Mouse (Mus musculus) frontal cortex, postnatal 10 days (tissue): Measurements from ENCODE around the gene Il31ra.
"Not testable (repeated sequence)": the region's sequence is repeated elsewhere in the genome, so short reads cannot be mapped to it uniquely, and the experiment has no call there.

Experiments
- DNase-seq, 2 experiments: peaks; one replicate each; pipeline ENCODE4 v3.0.0; 2022; ENCODE audit warnings: low spot score in 2 of 2, mixed read lengths in 1 of 2

The Il31ra gene

DNA sequence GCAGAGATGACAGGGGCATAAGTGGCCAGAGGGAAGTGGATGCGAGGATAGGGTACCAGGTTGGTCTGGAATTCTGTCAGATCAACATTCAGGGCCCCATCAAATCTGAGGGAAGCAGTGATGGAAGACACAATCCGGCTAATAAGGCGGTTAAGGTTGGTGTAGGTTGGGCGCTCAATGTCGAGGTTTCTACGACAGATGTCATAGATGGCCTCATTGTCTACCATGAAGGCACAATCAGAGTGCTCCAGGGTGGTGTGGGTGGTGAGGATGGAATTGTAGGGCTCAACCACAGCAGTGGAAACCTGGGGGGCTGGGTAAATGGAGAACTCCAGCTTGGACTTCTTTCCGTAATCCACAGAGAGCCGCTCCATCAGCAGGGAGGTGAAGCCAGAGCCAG, at the start of gene Il31ra:
Il31ra (minus strand) TSS at position 101 of the 400 bp plus-strand sequence.
- not testable (repeated sequence) for DNase-seq

DNA sequence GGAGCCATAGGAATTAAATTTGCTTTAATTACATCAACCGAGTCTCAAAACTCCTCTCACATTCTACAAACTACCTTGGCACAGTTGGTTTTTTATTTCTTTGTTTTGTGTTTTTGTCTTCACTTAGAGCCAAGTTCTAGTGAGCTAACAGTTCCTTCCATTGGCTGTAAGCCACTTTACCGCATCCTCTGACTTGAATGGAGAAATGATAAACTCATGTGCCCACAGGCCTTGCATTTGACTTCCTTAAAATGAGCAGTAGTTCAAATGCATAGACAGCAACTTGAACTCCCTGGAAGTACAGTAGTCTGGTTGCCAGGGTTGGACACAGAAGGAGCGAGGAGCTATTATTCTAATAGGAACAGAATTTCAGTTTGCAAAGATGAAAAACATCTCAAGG, 48.7 kb upstream of the Il31ra start:
- no peak for DNase-seq

DNA sequence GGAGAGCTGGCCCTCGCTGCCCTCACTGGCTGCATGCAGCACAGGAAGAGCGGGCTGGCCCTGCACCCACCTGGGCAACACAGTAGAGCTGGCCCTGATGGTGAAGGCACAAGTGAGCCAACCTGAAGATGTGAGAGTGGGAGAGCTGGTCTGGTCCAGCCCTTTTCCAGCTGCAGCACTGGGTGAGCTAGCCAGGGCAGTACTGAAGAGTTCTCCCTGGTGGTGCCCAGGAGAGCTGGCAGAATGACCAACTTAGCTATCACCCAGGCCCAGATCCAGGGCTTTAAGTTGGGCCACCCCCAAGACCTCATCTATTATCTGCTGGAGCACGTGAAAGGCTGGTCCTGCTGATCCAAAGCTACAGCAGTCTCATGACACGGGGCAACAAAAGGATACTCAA, 45.0 kb upstream of the Il31ra start:
- DNase-seq, result no peak

GRCm38 (mm10) chr13:112636498-112636897, 42.3 kb upstream of the Il31ra start:
- no peak for DNase-seq

DNA sequence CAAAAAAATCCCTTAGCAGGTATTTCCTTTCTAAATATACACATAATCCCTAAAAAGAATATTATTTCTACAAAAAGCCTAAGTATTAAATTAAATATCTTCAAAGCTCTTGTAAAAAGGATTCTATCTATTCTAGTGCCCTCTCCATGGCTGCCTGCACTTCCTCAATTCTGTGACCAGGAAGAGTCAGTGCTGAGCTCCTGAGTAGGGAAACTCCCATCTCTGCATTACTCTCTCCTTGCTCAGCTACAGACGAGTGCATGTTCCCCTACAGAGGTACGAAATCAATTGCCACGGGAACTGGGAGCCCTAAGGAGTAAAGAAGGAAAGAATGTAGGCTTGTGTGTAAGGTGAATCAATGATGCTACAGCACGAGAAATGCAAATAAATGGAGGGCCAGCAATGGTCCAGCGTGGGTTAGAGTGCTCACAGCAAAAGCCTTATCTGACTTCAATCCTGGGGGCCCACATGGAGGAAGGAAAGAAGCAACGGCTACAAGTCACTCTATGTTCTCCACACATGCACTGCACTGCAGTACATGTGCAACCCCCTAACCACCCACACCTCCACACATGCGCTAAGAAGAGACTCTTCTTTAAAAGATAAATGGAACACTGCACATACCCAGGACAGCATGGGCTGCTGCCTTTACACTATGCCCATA, 41.1 kb upstream of the Il31ra start:
- DNase-seq, result no peak

GRCm38 (mm10) chr13:112625566-112625965, 31.4 kb upstream of the Il31ra start:
- DNase-seq, result no peak

DNA sequence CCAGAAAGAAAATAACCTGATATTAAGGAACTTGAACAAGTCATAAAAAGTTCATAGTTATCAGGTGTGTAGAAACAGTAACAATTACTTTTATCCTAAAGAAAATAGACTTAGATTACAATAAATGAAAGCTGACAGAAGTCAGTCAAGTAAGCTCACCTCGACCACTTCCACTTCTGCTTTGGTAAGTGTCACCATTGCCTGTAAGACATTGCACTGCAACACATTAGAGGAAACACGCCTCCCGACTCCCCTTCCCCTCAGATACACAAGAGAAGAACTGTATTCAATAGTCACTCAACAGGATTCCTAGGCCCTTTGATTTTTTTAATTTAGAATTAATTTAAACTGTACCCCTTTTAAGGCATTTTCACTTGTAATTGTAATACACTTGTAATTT, 30.5 kb upstream of the Il31ra start:
- no peak for DNase-seq

GRCm38 (mm10) chr13:112623656-112624055, 29.5 kb upstream of the Il31ra start:
- DNase-seq, result no peak

- no peak for DNase-seq
These were observed 27.4 kb upstream of the Il31ra start for GRCm38 (mm10) chr13:112621592-112621991.

- DNase-seq, result no peak
These were observed 14.4 kb upstream of the Il31ra start for GRCm38 (mm10) chr13:112608606-112609005.

DNA sequence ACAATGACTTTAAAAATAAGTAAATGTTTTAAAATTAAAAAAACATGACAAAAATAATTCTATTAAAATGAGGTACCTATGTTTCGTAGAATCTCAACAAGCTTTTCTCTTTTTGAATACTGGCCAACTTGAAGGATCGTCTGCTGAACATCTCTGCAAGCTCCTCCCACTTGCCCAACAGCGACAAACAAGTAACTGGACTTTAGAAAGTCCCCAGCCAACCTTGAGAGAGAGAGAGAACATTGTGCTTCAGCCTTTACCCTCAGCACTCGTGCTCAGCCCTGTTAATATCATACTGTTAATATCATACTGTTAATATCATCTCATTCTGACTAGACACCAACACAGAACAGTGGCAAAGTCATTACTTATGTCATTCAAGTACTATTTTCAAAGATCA, 10.3 kb upstream of the Il31ra start:
- DNase-seq, result no peak

GRCm38 (mm10) chr13:112603839-112604238, 9.7 kb upstream of the Il31ra start:
- no peak for DNase-seq

- DNase-seq, result no peak
These were observed 8.4 kb upstream of the Il31ra start for GRCm38 (mm10) chr13:112602607-112603006.

DNA sequence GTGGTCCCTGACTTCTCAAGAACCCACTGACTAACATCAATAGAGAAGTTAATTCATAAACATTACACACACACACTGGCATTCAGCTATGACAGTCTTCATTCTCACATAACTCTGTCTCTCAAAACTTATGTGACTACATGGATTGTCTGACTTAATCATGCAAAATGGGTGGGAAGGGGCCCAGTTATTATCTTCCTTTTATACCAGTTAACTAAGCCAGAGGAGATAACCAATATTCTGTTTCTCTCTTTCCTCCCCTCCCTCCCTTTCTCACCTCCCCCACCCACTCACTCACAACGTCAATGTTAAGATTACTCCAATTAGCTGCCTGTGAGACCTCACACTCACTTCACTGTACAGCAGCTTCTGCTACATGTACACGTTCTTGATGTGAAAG, 3.9 kb downstream of the Il31ra start:
- DNase-seq, result no peak

DNA sequence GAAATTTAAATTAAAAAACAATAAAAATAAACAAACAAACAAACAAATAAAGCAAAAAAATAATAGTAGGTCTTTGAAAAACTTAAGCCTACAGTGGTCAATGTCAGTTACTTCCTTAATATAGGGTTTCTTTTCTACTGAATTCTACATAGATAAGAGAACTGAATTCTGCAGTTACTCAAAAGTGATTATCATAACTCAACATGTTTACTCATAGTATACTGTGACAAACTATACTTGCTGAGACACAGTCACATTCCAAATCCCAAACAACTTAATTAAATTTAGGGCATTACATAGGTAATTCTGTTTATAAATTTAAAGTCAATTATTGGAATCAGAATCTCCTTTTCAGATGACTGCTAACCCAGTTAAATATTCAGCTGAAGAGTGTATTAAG, 4.5 kb downstream of the Il31ra start:
- no peak for DNase-seq

GRCm38 (mm10) chr13:112584556-112585237, 9.5 kb downstream of the Il31ra start:
- DNase-seq, result no peak

DNA sequence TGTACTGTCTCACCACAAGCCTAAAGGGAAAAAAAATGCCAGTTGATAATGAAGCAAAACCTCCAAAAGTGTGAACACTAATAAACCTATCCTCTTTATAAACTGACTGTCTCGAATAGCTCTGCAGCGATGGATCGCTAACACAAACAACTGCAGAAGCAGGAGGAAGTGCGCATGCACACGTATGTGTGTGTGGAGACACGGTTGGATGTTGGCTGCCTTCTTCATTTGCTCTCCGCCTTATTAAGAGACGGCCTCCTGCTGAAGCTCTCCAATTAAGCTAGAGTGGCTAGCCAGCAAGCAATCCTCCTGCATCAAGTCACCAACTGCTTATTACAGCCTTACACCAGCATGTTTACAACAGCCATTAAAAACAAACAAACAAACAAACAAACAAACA, 11.9 kb downstream of the Il31ra start:
- no peak for DNase-seq

DNA sequence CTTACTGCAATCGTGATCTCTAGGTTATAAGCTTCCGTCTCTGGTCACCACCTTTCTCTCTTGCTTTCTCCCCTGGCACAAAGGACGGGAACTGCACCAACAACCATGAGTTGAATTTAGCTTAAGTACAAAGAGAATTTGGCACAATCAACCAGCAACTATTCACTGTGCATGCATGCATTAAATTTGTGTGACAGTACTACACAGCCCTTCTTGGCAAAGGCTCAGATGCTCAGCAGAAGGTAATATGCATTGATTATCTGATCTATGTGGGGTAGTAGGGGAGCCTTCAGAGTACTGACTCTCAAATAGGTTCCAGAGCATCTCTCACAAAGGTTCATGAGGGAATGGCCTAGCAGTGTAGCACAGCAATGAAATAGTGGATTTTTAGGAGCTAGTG, 12.4 kb downstream of the Il31ra start:
- no peak for DNase-seq

GRCm38 (mm10) chr13:112580590-112581320, 13.4 kb downstream of the Il31ra start:
- DNase-seq, result no peak

DNA sequence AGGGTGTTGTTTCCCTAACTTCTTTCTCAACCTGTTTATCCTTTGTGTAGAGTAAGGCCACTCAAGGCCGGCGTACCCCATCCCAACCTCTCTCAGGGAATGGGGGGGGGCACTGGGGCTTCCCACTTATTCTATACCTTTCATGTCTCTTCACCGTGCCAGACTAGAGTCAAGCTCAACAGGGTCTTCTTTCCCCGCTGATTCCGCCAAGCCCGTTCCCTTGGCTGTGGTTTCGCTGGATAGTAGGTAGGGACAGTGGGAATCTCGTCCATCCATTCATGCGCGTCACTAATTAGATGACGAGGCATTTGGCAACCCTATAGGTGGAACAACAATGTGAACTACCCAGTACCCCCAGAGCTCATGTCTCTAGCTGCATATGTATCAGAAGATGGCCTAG, 16.1 kb downstream of the Il31ra start:
- DNase-seq, result peak; percentile 94 to 100

GRCm38 (mm10) chr13:112573800-112574199, 20.4 kb downstream of the Il31ra start:
- DNase-seq, result no peak

- no peak for DNase-seq
These were observed 23.4 kb downstream of the Il31ra start for GRCm38 (mm10) chr13:112570768-112571167.

DNA sequence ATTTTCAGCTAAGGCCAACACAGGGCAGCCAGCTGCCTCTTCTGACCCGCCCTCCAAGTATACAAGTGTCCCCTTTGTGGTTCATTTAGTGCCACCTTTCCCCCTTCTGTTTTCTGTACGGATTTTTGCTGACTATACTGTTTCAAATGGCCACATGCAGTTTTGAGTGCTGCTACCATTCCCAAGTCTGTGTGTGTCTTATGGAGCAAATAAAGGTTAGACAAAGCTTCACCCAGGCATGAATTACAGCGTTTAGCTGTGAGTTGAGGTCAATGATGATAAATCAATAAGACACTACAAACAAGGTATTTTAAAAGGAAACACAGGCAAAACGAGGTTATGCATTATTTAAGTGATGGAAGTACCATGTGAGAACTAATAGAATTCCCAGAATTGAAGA, 24.6 kb downstream of the Il31ra start:
- no peak for DNase-seq
